Mouse (Mus musculus) heart, adult 2 months (tissue): ENCODE measurements around the gene Exoc4. TPM values are rescaled to one million over a fixed set of nuclear protein-coding genes. Genes with fewer than 3 reads are reported as not detected.

Source experiments
- DNase-seq, 2 experiments: peaks; one replicate each; pipeline ENCODE4 v3.0.0; 2021
- H3K27ac ChIP-seq: fragments of 200-600 bp; 2 replicates; pipeline ENCODE4 v1.8.1; 2022
- H3K27me3 ChIP-seq: fragments of 200-500 bp; 2 replicates; pipeline ENCODE4 v1.6.1; 2012; ENCODE audit warnings: mild to moderate bottlenecking, low read length, inconsistent platforms, mixed read lengths; ENCODE audit not compliant: control insufficient read depth, insufficient read depth
- H3K36me3 ChIP-seq: fragments of 200-500 bp; 2 replicates; pipeline ENCODE4 v1.6.1; 2012; ENCODE audit warnings: low read length, inconsistent platforms; ENCODE audit not compliant: control insufficient read depth, insufficient read depth
- H3K4me1 ChIP-seq: fragments of 200-500 bp; 2 replicates; pipeline ENCODE4 v1.6.1; 2011; ENCODE audit warnings: low read length; ENCODE audit not compliant: control insufficient read depth, insufficient read depth
- H3K4me3 ChIP-seq: fragments of 200-600 bp; 2 replicates; pipeline ENCODE4 v1.8.1; 2022
- H3K79me2 ChIP-seq: fragments of 200-500 bp; replicated peaks from 2 replicates; pipeline ENCODE4 v1.6.1; 2012; ENCODE audit warnings: mild to moderate bottlenecking, inconsistent platforms, low read length, moderate library complexity, mixed read lengths; ENCODE audit not compliant: control insufficient read depth, insufficient read depth
- H3K9ac ChIP-seq: fragments of 200-500 bp; 2 replicates; pipeline ENCODE4 v1.6.1; 2012; ENCODE audit warnings: low read depth, mild to moderate bottlenecking, control low read depth, inconsistent platforms, low read length, mixed read lengths
- CTCF ChIP-seq: fragments of 200-600 bp; IDR thresholded peaks from 2 replicates; pipeline ENCODE4 v1.8.1; 2022; ENCODE audit warnings: antibody characterized with exemption, mild to moderate bottlenecking, moderate library complexity
- EP300 ChIP-seq: fragments of 200-500 bp; IDR thresholded peaks from 2 replicates; pipeline ENCODE4 v1.6.1; 2011; ENCODE audit warnings: low read depth, low read length, control low read depth; ENCODE audit not compliant: insufficient read depth
- POLR2A ChIP-seq: fragments of 200-500 bp; IDR thresholded peaks from 2 replicates; pipeline ENCODE4 v1.6.1; 2011; ENCODE audit warnings: mild to moderate bottlenecking, low read depth, low read length, control low read depth; ENCODE audit not compliant: insufficient read depth
- WGBS: fragments of 180-500 bp; shearing (Covaris S2); methylation state at CpG from one replicate; pipeline ENCODE4 v1.1.7; 2018; 5-methylcytosine and 5-hydroxymethylcytosine counted together
- intact Hi-C: fragments of 180-260 bp; cut with DNase I; formaldehyde crosslinking; loops from one replicate; pipeline ENCODE4 v1.15.1; 2025
- polyA plus RNA-seq: library from polyadenylated mRNA; depleted of rRNA; stranded (reverse); fragments of >200 nt; gene quantifications from 2 replicates; pipeline ENCODE4 v1.2.3, GENCODE M21; 2012
- total RNA-seq, 2 experiments: library from RNA; stranded (reverse); gene quantifications; 2 replicates each; pipeline ENCODE4 v1.2.3; 2021

Exoc4 gene
- total and polyA plus RNA-seq, 3 experiments, result 9.9 to 36.0 (median 34.0) TPM

GRCm38 (mm10) chr6:33963092-33963491, 714.2 kb downstream of the Exoc4 start:
- no peaks in the 10 kb centered on the region for H3K4me1 ChIP-seq
- 90% methylated on average over 2 of the region's 2 CpGs for WGBS
- DNase-seq, result no peak
- H3K27me3 ChIP-seq, result no peaks in the 10 kb centered on the region
- no peaks in the 10 kb centered on the region for H3K79me2 ChIP-seq
- no peaks in the 10 kb centered on the region for H3K36me3 ChIP-seq
- TF ChIP-seq EP300, result no peak
- no peak for TF ChIP-seq CTCF
- TF ChIP-seq POLR2A, result no peak
- H3K4me3 ChIP-seq, result no peak overlapping the region
- H3K9ac ChIP-seq, result no peak overlapping the region
- intact Hi-C loops, result no loop called here
- H3K27ac ChIP-seq, result no peak overlapping the region

- no peak for TF ChIP-seq POLR2A
- no peak for TF ChIP-seq CTCF
- TF ChIP-seq EP300, result no peak
- Histone ChIP-seq H3K4me3 (no peak overlapping the region), H3K9ac (no peak overlapping the region), H3K4me1 (no peaks in the 10 kb centered on the region), H3K36me3 (no peaks in the 10 kb centered on the region), H3K27ac (no peak overlapping the region), H3K27me3 (no peaks in the 10 kb centered on the region), H3K79me2 (no peaks in the 10 kb centered on the region)
- 34% methylated on average over 2 of the region's 2 CpGs for WGBS
- no peak for DNase-seq
- intact Hi-C loops, result no loop called here
These were observed 716.7 kb downstream of the Exoc4 start for GRCm38 (mm10) chr6:33965571-33965970.

DNA sequence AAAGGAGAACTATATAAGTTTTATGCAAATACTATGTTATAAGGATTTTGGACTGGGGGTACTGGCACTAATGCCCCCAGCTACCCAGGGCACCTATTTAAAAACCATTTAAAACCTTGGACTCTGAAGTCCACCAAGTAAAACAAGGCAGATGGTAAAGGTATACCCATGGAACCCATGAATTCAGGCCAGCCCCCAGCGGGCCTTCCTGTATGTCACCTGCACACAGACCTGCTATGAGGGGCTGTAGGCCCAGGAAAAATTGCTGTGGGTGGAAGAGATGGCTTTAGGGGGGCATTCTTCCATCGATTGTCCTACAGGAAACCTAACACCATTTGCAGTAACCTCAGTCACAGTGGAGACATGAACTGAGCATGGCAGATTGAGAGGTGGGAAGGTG, 719.9 kb downstream of the Exoc4 start:
- no peaks in the 10 kb centered on the region for H3K79me2 ChIP-seq
- no peaks in the 10 kb centered on the region for H3K4me1 ChIP-seq
- no peak overlapping the region for H3K27ac ChIP-seq
- WGBS, result 89% methylated on average over 2 of the region's 2 CpGs
- H3K27me3 ChIP-seq, result no peaks in the 10 kb centered on the region
- TF ChIP-seq CTCF (no peak), EP300 (no peak), POLR2A (no peak)
- no peak overlapping the region for H3K4me3 ChIP-seq
- intact Hi-C loops, result no loop called here
- H3K36me3 ChIP-seq, result no peaks in the 10 kb centered on the region
- no peak for DNase-seq
- no peak overlapping the region for H3K9ac ChIP-seq

- Histone ChIP-seq H3K4me1 (no peaks in the 10 kb centered on the region), H3K9ac (no peak overlapping the region), H3K36me3 (no peaks in the 10 kb centered on the region), H3K79me2 (no peaks in the 10 kb centered on the region), H3K27me3 (no peaks in the 10 kb centered on the region), H3K4me3 (no peak overlapping the region), H3K27ac (no peak overlapping the region)
- no peak for DNase-seq
- WGBS, result 77% methylated on average over 5 of the region's 5 CpGs
- intact Hi-C loops, result no loop called here
- TF ChIP-seq CTCF, result no peak
- no peak for TF ChIP-seq EP300
- no peak for TF ChIP-seq POLR2A
These were observed 723.9 kb downstream of the Exoc4 start for GRCm38 (mm10) chr6:33972801-33973200.

DNA sequence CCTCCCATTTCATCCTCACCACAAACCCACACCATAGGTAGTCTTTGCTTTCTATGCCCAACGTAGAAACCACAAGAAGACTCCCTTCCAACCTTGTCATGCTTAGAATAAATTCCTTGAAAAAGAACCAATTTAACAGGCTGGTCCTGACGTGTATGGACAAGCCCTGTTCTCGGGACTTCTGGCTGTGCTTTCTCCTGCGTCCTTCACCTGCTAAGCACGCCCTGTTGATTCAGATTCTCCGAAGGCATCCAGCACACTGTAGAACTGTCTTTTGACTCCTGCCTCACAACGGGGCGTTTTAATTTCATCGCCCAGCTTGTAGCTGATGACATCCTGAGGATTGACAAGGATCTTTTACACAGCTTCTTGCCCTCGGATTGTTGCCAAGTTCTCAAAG, 727.7 kb downstream of the Exoc4 start:
- Histone ChIP-seq H3K4me1 (no peaks in the 10 kb centered on the region), H3K4me3 (no peak overlapping the region), H3K27me3 (no peaks in the 10 kb centered on the region), H3K27ac (no peak overlapping the region), H3K36me3 (no peaks in the 10 kb centered on the region), H3K79me2 (no peaks in the 10 kb centered on the region), H3K9ac (no peak overlapping the region)
- TF ChIP-seq CTCF, result no peak
- TF ChIP-seq POLR2A, result no peak
- no peak for TF ChIP-seq EP300
- intact Hi-C loops, result no loop called here
- no peak for DNase-seq
- 73% methylated on average over 10 of the region's 10 CpGs for WGBS

- 90% methylated on average over 4 of the region's 4 CpGs for whole genome bisulfite sequencing
- Histone ChIP-seq H3K9ac (no peak overlapping the region), H3K79me2 (no peaks in the 10 kb centered on the region)
These were observed 728.6 kb downstream of the Exoc4 start for GRCm38 (mm10) chr6:33977448-33977847.

More at GRCm38 (mm10) chr6:33977448-33977847, 728.6 kb downstream of the Exoc4 start:
- DNase-seq, result no peak
- no peaks in the 10 kb centered on the region for H3K4me1 ChIP-seq
- TF ChIP-seq EP300, result no peak
- TF ChIP-seq POLR2A, result no peak
- no peak overlapping the region for H3K4me3 ChIP-seq
- H3K27me3 ChIP-seq, result no peaks in the 10 kb centered on the region
- no peaks in the 10 kb centered on the region for H3K36me3 ChIP-seq
- H3K27ac ChIP-seq, result no peak overlapping the region
- intact Hi-C loops, result no loop called here
